Mouse (Mus musculus): ENCODE data around the gene Sigmar1. TPM values are rescaled to one million over a fixed set of nuclear protein-coding genes. Genes with fewer than 3 reads are reported as not detected.
"Not testable (repeated sequence)": the region's sequence is repeated elsewhere in the genome, so short reads cannot be mapped to it uniquely, and the experiment has no call there.

Gene Sigmar1
- total and polyA plus RNA-seq, 2 experiments from 2014 or later: 61.3 to 95.9 TPM

DNA sequence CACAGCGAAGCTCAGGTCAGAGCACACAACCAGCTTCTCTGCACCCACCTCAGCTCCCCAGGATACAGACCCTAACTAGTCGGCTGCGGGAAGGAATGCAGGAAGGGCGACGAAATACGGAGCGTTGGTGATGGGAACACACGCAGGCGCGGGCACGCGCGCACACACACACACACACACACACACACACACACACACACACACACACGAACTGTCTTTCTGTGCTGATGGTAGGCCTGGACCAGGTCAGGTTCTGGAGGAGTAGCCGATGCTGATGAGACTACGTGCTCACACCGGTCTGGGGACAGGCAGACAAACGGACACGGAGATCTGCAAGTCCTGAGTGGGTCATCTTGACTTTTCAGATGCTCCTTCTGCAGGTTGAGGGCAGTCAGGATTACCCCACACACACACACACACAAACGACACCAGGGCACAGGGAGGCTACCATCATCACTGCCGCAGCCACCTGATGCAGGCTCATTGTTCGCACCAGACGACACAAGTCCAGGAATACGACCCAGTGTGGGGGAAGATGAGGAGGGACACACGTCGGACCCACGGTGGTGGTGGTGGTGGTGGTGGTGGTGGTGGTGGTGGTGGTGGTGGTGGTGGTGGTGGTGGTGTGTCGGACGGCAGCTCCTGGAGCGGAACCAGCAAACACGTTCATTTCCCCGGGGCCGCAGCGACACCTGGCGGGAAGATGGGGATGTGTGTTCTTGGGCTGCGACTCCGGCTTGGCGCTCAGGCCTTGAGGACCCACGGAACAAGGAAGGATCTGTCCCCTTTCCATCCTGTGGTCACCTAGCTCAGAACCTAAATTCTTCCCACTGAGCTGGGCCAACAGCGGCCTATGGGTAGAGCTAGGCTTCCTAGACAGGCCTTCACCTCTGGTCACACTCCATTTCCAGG lies 58.8 kb downstream of the Sigmar1 start, which contains the start of gene Cntfr:
TSS of gene Cntfr (minus strand) at position 160 of the 912 bp plus-strand sequence.
- 21% methylated on average over 26 of the region's 40 CpGs for WGBS
- peak; percentile 82 for DNase-seq (ENCODE audit: low spot score)
- H3K9ac ChIP-seq (replicated peaks; ENCODE audit: low read length); H3K27me3 ChIP-seq (ENCODE audit: insufficient read depth, low read length); H3K36me3 ChIP-seq (ENCODE audit: insufficient read depth, low read length); H3K27ac ChIP-seq; ATAC-seq; H3K4me3 ChIP-seq (ENCODE audit: low read length); H3K4me2 ChIP-seq (ENCODE audit: low read depth, low read length); H3K9me3 ChIP-seq (ENCODE audit: low read length); H3K4me1 ChIP-seq (ENCODE audit: insufficient read depth, low read length): not testable (repeated sequence)
- peak; percentile 80 for TF ChIP-seq CTCF (IDR thresholded peaks at IDR 0.05; ENCODE audit: low read depth)

DNA sequence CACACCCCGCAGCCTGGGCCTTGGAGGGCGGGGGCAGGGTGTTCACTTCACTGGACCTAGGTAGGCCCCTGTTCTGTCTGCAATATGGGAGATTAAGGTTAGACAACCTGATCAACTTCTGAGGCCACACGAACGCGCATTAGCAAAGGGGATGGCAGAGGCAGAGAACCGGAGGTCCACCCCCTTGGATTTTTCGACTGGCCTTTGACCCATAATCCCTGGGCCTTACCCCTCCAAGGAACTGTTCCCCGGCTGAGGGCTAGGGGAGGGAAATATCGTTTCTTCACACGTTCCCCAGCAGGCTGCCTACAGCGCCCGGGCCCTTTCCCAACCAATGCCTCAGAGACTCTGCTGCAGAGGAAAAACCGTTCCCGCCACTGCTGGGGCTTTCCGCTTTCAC lies 59.5 kb downstream of the Sigmar1 start:
- H3K36me3 ChIP-seq (ENCODE audit: insufficient read depth, low read length); DNase-seq (ENCODE audit: low spot score); H3K27me3 ChIP-seq (ENCODE audit: insufficient read depth, low read length); H3K27ac ChIP-seq; H3K4me2 ChIP-seq (ENCODE audit: low read depth, low read length); H3K9me3 ChIP-seq (ENCODE audit: low read length); H3K4me3 ChIP-seq (ENCODE audit: low read length); ATAC-seq; H3K4me1 ChIP-seq (ENCODE audit: insufficient read depth, low read length); H3K9ac ChIP-seq (replicated peaks; ENCODE audit: low read length): not testable (repeated sequence)
- 19% methylated on average over 11 of the region's 15 CpGs for WGBS

DNA sequence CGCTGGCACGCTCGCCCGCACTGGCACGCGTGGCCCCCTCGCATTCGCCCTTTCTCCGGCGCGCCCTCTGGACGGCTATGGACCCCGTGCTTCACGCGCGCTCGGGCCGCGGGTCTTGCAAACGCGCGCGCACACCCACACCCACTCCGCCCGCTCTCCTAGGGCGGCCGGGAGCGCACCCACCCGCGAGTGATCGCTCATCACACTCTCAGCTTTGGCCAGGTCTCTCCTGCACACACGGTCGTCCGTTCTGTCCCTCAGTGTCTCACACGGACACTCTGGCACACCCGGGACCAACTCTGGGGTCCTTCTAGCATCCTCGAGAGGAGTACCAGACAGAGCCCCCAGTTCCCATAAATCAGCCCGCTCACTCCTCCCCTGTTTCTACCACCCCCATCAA lies 60.2 kb downstream of the Sigmar1 start:
- not testable (repeated sequence) for H3K4me3 ChIP-seq (ENCODE audit: low read length); H3K9ac ChIP-seq (replicated peaks; ENCODE audit: low read length); H3K36me3 ChIP-seq (ENCODE audit: insufficient read depth, low read length); ATAC-seq; H3K27me3 ChIP-seq (ENCODE audit: insufficient read depth, low read length); H3K27ac ChIP-seq; H3K4me1 ChIP-seq (ENCODE audit: insufficient read depth, low read length); DNase-seq (ENCODE audit: low spot score); H3K4me2 ChIP-seq (ENCODE audit: low read depth, low read length); H3K9me3 ChIP-seq (ENCODE audit: low read length)
- WGBS: 0% methylated on average over 10 of the region's 38 CpGs

DNA sequence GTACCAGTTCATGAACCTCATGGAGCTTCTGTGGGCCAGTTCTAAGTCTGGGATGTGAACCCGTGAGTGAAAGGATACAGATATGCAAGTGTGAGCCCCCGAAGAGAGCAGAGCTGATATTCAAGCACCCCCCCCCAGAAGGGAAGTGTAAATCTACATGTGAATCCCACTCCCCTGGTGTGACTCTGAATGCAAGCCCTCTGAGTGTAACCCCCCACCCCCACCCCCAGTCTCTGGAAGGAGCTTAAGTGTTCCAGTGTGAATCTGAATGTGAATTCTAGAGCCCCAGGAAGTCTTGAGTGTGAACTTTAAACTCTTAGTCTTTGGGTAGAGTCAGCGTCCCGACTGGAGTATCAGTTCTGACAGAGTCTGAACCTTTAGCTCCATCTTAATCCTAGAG lies 62.4 kb downstream of the Sigmar1 start:
- H3K36me3 ChIP-seq (ENCODE audit: insufficient read depth, low read length); DNase-seq (ENCODE audit: low spot score); H3K27ac ChIP-seq; H3K4me1 ChIP-seq (ENCODE audit: insufficient read depth, low read length); H3K4me3 ChIP-seq (ENCODE audit: low read length); H3K4me2 ChIP-seq (ENCODE audit: low read depth, low read length); H3K9me3 ChIP-seq (ENCODE audit: low read length); H3K27me3 ChIP-seq (ENCODE audit: insufficient read depth, low read length); H3K9ac ChIP-seq (replicated peaks; ENCODE audit: low read length); ATAC-seq: not testable (repeated sequence)
- 15% methylated on average over 4 of the region's 4 CpGs for WGBS

DNA sequence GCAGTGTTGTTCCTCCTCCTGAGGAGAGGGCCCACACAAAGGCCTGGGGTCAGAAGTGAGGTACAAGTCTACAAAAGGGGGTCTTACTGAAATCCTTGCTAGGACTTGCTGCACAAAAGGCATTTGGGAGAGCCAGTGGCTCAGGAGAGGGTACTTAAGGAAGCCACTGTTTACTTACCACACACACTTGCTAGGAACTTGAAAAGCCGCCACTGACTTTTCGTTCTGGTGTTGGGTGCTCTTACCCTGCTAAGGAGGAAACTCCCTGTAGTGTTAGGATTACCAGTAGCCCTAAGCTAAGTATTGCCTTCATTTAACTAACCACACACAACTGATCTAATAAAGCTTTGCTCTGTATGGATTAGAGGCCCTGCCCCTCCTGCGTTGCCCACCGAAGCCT lies 65.9 kb downstream of the Sigmar1 start:
- not testable (repeated sequence) for H3K9me3 ChIP-seq (ENCODE audit: low read length)
- no CpG with 5 or more reads among the region's 4 CpGs for WGBS

DNA sequence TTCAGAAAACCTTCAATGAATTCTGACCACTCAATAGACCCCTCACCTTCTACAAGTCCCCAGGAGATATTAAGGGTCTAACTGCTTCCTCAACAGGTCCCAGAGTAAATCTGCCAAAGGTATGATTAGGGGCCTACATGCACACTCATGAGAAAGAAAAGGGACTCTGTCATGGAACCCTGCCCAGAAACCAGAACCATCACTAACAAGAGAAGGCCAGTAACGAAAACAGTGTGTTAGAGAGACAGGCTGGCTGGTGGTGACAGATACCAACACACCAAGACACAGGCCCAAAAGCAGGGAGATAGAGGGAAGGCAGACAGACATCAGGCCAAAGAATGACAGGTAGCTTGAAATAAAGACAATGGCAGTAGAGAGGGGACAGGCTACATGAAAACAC lies 67.4 kb downstream of the Sigmar1 start:
- not testable (repeated sequence) for ATAC-seq; H3K4me2 ChIP-seq (ENCODE audit: low read depth, low read length); H3K27me3 ChIP-seq (ENCODE audit: insufficient read depth, low read length); H3K9ac ChIP-seq (replicated peaks; ENCODE audit: low read length); H3K36me3 ChIP-seq (ENCODE audit: insufficient read depth, low read length); DNase-seq (ENCODE audit: low spot score); H3K4me3 ChIP-seq (ENCODE audit: low read length); H3K27ac ChIP-seq; H3K4me1 ChIP-seq (ENCODE audit: insufficient read depth, low read length); H3K9me3 ChIP-seq (ENCODE audit: low read length)
- 37% methylated on average over 1 of the region's 1 CpGs for WGBS

More for the DNA sequence above, 65.9 kb downstream of the Sigmar1 start:
- H3K36me3 ChIP-seq (ENCODE audit: insufficient read depth, low read length); H3K4me3 ChIP-seq (ENCODE audit: low read length); H3K4me2 ChIP-seq (ENCODE audit: low read depth, low read length); DNase-seq (ENCODE audit: low spot score); ATAC-seq; H3K27ac ChIP-seq; H3K27me3 ChIP-seq (ENCODE audit: insufficient read depth, low read length); H3K9ac ChIP-seq (replicated peaks; ENCODE audit: low read length); H3K4me1 ChIP-seq (ENCODE audit: insufficient read depth, low read length): not testable (repeated sequence)

Other genes starting within 250 kb of the Sigmar1 start
- gene 1110017D15Rik, start 238.8 kb downstream of the Sigmar1 start, total RNA-seq (2014; rRNA removed): 2.3 and 9.9 TPM in 2 replicates
- 19.9 and 21.4 TPM in 2 replicates for gene 1110017D15Rik, start 238.8 kb downstream of the Sigmar1 start, polyA plus RNA-seq (2015; fragmentation: Nextera tagmentation; extraction: Ambion mirVana)
- gene Fam219a, start 186.6 kb downstream of the Sigmar1 start, total RNA-seq (2014; rRNA removed): 136 and 193 TPM in 2 replicates
- 17.7 and 21.2 TPM in 2 replicates for gene Fam219a, start 186.6 kb downstream of the Sigmar1 start, polyA plus RNA-seq (2015; fragmentation: Nextera tagmentation; extraction: Ambion mirVana)
- 3.6 and 4.5 TPM in 2 replicates for gene Dnaic1, start 186.4 kb downstream of the Sigmar1 start, total RNA-seq (2014; rRNA removed)
- 3.0 and 4.8 TPM in 2 replicates for gene Dnaic1, start 186.4 kb downstream of the Sigmar1 start, polyA plus RNA-seq (2015; fragmentation: Nextera tagmentation; extraction: Ambion mirVana)
- 179 and 205 TPM in 2 replicates for gene Enho, start 115.8 kb downstream of the Sigmar1 start, total RNA-seq (2014; rRNA removed)
- 139 and 141 TPM in 2 replicates for gene Enho, start 115.8 kb downstream of the Sigmar1 start, polyA plus RNA-seq (2015; fragmentation: Nextera tagmentation; extraction: Ambion mirVana)
- gene Cntfr, start 59.1 kb downstream of the Sigmar1 start, total RNA-seq (2014; rRNA removed): 59.3 and 61.9 TPM in 2 replicates
- gene Cntfr, start 59.1 kb downstream of the Sigmar1 start, polyA plus RNA-seq (2015; fragmentation: Nextera tagmentation; extraction: Ambion mirVana): 18.5 and 22.1 TPM in 2 replicates
- 24.4 and 41.9 TPM in 2 replicates for gene Il11ra1, start 56.2 kb downstream of the Sigmar1 start, total RNA-seq (2014; rRNA removed)
- gene Il11ra1, start 56.2 kb downstream of the Sigmar1 start, polyA plus RNA-seq (2015; fragmentation: Nextera tagmentation; extraction: Ambion mirVana): 47.4 and 49.8 TPM in 2 replicates
- gene Rpp25l, start 42.6 kb downstream of the Sigmar1 start, total RNA-seq (2014; rRNA removed): 35.0 and 42.2 TPM in 2 replicates
- gene Rpp25l, start 42.6 kb downstream of the Sigmar1 start, polyA plus RNA-seq (2015; fragmentation: Nextera tagmentation; extraction: Ambion mirVana): 47.3 and 48.3 TPM in 2 replicates
- gene Dctn3, start 33.0 kb downstream of the Sigmar1 start, total RNA-seq (2014; rRNA removed): 145 and 147 TPM in 2 replicates
- 306 and 316 TPM in 2 replicates for gene Dctn3, start 33.0 kb downstream of the Sigmar1 start, polyA plus RNA-seq (2015; fragmentation: Nextera tagmentation; extraction: Ambion mirVana)
- gene Arid3c, start 25.0 kb downstream of the Sigmar1 start, total RNA-seq (2014; rRNA removed): 0.22 and 2.1 TPM in 2 replicates
- 0.68 and 0.99 TPM in 2 replicates for gene Arid3c, start 25.0 kb downstream of the Sigmar1 start, polyA plus RNA-seq (2015; fragmentation: Nextera tagmentation; extraction: Ambion mirVana)
- gene Galt, start 929 bp downstream of the Sigmar1 start, total RNA-seq (2014; rRNA removed): 77.6 and 87.8 TPM in 2 replicates
- gene Galt, start 929 bp downstream of the Sigmar1 start, polyA plus RNA-seq (2015; fragmentation: Nextera tagmentation; extraction: Ambion mirVana): 55.5 and 55.9 TPM in 2 replicates
- gene Ccl27a, start 18.1 kb upstream of the Sigmar1 start, total RNA-seq (2014; rRNA removed): 148 and 223 TPM in 2 replicates
- 289 and 292 TPM in 2 replicates for gene Ccl27a, start 18.1 kb upstream of the Sigmar1 start, polyA plus RNA-seq (2015; fragmentation: Nextera tagmentation; extraction: Ambion mirVana)
- not detected in 2 replicates for gene Gm21541, start 147.5 kb upstream of the Sigmar1 start, total RNA-seq (2014; rRNA removed)
- not detected in 2 replicates for gene Gm21541, start 147.5 kb upstream of the Sigmar1 start, polyA plus RNA-seq (2015; fragmentation: Nextera tagmentation; extraction: Ambion mirVana)
- gene Gm20878, start 185.4 kb upstream of the Sigmar1 start, total RNA-seq (2014; rRNA removed): 3.6 and 23.1 TPM in 2 replicates
- gene Gm20878, start 185.4 kb upstream of the Sigmar1 start, polyA plus RNA-seq (2015; fragmentation: Nextera tagmentation; extraction: Ambion mirVana): 9.6 and 10.7 TPM in 2 replicates
- 0.29 and 3.0 TPM in 2 replicates for gene Fam205a4, start 209.9 kb upstream of the Sigmar1 start, total RNA-seq (2014; rRNA removed)
- 1.1 and 1.6 TPM in 2 replicates for gene Fam205a4, start 209.9 kb upstream of the Sigmar1 start, polyA plus RNA-seq (2015; fragmentation: Nextera tagmentation; extraction: Ambion mirVana)